Mouse (Mus musculus) brain, adult 2 months (tissue): ENCODE measurements around the gene Nipbl.
"Not testable (repeated sequence)": the region's sequence is repeated elsewhere in the genome, so short reads cannot be mapped to it uniquely, and the experiment has no call there.

Source experiments
- DNase-seq: peaks from one replicate; pipeline ENCODE4 v3.0.0; 2011; ENCODE audit warnings: low read depth, low spot score

The Nipbl gene

DNA sequence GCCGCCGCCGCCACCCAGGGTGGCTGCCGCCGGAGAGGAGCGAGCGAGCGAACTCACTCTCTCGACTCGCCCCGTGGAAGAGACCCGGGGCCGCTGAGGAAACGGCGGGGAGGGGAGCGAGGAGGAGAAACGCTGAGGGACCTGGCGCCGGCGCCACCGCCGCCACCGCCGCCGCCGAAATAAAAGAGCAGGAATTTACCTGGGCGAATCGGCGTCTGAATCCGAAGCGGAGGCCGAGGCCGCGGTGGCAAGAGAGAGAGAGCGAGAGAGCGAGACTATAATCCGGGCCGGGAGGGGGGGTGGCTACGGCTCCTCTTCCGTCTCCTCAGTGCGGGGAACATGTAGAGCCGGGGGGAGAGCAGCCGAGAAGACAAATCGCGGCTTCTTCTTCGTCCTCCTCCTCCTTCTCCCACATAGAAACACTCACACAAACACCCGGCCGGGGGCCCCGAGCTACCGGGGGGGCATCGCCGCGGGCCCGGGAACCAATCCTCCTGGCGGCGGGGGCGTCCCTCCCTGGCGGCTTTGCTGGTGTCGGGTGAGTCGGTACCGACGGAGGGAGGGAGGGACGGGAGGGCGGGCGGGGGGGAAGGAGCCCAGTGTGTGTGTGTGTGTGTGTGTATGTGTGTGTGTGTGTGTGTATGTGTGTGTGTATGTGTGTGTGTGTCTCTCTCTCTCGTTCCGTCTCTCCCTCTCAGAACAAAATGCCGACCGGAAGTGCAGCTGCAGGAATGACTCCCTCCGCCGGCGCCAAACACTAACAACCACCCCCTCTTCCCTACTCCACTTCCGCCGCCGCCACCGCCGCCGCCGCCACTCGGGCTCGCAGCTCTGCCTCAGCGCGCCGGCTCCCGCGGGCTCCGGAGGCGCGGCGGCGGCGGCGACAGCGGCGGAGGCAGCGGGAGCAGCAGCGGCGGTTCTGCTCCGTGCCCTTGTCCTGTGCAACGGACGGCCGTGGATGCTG lies at the start of gene Nipbl:
Gene Nipbl, minus strand, starts transcription at position 538 of the 964 bp plus-strand sequence.
- DNase-seq, result peak; percentile 98

DNA sequence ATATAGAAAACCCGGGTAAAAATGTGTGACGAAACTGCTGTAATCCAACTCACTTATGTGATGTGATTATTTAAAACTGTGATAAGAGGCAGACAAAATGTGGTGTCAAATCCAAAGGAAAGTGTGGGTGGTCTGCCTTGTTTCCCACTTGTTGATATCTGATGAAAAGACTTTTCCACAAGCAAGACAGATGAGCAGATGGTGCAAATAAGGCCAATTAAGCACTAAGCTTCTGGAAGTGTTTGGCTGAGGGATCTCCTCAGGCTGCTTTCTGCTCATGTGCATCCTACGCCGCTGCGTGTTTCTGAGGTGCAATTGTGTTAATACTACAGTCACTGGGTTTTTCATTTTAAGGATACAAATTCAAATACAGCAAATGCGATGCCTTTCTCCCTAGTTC lies 41.0 kb upstream of the Nipbl start:
- DNase-seq, result peak; percentile 25

DNA sequence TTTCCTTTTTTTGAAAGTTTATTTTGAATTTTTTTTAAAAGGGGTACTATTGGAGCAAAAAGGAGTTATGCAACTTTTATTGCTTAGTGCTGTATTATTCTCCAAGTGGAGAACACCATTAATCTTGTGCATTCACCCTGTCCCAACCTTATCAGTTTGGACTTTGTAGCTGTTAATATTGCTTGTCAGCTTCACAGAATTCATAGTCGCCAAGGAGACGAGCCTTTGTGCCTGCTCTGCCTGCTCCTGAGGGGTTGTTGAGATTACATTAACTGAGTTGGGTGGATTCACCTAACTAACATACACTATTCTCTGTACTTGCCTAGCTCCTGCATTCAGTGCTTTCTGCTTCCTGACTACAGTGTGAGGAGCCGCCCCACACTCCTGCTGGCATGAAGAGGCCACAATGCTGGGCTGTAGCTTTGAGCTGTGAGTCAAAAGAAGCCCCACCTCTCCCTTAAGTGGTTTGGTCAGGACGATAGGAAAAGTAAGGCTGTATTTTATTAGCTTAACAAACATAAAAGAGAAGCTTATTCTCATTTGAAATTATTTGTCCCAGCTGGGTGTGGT lies 24.8 kb upstream of the Nipbl start:
- no peak for DNase-seq

DNA sequence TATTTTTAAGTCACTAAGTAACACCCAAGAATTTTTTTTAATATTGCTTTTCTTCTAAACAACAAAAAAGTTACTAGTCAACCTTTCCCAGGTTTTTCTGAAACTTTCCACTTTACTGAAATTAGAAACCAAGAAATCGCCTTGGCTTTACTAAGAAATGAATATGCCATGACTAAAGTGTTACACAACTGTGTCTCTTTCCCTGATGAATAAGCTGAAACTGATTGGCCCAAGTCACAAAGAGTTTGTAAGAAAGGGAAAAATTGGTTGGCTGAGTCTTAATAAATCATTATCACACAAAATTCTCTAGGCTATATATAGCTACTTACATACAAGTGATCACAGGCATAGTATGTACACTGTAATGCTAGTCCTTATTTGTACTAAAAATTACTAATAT lies 19.3 kb upstream of the Nipbl start:
- DNase-seq, result no peak

DNA sequence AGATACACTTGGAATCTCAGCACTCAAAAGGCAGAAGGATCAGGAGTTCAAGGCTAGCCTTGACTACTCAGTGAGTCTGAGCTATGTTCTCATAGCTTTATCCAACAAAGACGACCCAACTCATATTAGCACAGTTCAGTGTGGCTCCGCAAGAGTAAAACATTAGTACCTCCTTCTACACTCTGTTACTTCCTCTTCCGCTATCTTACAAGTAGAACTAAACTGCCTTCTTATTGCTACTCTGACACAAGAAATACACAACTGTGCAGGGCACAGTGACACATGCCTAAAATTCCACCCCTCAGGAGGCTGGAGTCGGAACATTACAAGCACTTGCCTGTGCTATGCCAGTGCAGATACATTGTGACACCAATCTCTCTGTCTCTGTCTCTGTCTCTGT lies 18.5 kb upstream of the Nipbl start:
- DNase-seq, result no peak

DNA sequence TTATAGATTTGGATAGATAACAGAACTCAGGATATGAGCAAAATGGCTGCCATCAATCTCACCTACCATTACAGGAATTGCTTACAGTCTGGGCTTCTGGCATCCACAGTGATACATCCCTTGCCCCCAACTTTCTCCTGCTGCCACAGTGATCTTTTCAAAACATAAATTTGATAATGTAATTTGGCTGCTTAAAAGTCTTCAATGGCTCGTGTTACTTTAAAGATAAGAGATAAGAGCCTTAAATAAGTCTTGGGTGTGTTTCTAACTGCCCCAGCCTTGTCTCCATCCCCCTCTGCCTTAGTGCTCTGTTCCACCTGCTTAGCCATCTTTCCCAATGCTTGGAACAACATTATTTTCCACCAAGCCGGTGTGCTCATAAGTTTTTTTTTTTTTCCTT lies 16.6 kb upstream of the Nipbl start:
- no peak for DNase-seq

DNA sequence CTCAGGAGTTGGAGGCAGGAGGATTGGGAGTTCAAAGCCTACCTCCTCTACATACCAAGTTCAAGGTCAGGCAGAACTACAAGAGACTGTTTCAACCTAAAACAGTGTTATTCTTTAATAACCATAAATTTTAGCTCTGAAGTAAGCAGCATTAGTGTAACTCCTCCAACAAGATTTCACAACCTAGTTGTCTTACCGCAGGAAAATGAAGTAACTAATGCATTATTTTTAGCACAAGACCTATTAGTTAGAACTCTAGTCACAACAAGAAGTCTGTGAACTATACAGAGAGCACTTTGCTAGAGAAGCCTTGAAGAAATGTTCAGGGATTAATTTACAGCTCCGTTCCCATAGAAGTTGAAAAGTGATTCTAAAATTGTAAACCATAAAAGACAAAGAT lies 15.7 kb upstream of the Nipbl start:
- no peak for DNase-seq

DNA sequence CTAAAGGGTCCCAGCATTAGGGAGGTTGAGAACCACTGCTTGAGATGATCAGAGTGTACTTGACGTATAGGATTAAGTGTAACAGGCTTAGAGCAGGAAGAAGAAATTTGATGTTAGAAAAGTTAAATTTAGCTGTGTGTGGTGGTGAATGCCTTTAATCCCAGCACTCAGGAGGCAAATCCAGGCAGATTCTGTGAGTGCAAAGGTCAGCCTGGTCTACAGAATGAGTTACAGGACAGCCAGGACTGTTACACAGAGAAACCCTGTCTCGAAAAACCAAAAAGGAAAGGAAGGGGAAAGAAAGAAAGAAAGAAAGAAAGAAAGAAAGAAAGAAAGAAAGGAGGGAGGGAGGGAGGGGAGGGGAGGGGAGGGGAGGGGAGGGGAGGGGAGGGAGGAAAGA lies 12.0 kb upstream of the Nipbl start:
- DNase-seq, result not testable (repeated sequence)

DNA sequence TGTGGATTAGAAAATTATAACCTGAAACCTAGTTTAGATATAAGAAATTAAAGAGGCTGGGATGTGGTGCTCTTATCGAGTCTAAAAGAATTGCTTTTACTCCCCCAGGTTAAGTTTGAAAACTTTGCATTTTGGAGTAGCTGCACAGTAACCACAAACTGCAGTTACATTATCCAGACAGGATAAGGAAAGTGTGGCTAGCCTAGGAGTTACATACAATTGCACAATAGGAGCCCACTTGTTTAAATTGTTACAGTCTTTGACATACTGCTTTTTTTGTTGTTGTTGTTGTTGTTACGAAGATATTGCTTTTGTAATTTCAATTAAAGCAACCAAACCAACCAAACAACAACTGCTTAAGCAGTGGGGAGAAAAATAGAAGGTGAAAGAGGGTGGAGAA lies 11.2 kb upstream of the Nipbl start:
- no peak for DNase-seq

DNA sequence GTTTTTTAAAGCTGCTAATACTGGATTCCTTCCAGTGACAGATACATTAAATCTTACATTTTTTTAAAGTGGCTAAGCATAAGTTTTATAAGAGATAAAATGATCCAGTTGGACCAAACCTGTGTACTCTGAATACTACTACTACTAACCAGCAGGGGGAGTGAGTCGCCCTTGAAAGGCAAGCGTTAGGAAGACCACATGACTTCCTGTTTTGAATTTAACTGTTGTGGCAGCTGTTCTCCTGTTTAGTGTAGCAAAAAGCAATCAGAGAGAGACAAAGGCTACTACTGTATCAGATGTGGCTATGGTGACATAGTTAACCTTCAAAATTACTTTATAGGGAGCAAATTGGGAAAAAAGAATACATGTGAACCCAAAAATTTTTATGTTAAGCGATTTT lies 6.8 kb upstream of the Nipbl start:
- DNase-seq, result peak; percentile 65

DNA sequence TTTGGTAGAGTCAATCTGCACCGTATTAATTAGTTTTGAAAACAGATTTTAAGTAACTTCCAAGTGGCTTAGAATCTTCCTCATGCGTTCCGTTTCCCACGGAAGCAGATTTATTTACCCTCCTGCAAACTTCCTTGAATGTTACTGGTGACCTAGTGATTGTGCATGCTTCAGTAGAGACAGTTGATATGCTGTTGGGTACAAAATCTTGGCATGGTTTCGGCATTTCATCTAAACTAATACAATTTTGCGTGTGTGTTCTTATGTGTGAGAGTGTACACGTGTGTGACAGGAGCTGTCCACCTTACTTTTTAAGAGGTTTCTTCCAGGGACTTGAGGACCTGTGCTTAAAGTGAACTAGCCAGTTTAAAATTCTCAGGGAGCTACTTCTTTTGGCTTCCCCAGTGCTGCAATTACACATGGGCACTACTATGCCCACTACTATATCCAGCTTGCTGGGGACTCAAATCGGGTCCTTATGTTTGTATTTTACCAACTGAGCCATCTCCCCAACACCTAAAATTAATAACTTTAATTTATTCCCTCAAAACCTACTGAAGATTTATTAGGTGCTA lies 3.0 kb upstream of the Nipbl start:
- no peak for DNase-seq

DNA sequence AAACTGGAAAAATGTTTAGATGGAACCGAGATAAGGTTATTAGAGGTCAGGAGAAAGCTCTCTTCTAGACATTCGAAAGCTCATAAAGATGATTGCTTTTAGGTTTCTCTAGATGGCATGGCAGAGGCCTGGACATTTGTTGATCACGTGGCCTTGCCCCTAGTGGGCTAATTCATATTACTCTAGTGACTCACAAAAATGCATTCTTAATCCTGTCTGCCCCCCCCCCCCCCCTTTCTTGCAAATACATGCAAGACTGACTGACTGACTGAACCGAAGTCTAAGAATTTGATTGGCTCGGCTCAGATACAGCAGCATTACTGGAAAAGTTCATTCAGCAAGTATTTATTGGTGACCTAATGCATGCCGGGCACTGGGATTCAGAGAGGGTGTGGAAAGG lies 2.2 kb upstream of the Nipbl start:
- DNase-seq, result peak; percentile 30

DNA sequence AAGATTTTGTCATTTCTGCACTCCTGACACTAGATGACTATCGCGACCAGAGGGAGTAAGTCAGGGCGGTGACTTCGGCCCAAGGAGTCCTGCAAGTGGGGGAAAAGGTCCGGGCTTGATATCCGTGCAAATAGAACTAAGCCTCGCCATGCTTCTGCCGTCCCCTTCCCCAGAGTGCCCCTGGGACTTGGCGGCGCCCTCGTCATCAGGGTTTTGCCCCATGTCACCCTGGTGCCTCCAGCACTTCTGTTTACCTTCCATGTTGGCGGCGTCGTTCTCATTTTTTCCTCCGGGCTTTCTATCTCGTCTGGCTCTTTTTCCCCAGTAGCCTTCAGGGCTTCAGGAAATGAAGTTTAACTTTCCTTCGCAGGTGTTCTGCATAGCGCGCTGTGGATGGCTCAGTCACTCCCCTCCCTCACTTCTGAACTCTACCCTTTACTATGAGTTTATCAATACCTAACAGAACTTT lies 1.7 kb upstream of the Nipbl start:
- peak; percentile 18 for DNase-seq

DNA sequence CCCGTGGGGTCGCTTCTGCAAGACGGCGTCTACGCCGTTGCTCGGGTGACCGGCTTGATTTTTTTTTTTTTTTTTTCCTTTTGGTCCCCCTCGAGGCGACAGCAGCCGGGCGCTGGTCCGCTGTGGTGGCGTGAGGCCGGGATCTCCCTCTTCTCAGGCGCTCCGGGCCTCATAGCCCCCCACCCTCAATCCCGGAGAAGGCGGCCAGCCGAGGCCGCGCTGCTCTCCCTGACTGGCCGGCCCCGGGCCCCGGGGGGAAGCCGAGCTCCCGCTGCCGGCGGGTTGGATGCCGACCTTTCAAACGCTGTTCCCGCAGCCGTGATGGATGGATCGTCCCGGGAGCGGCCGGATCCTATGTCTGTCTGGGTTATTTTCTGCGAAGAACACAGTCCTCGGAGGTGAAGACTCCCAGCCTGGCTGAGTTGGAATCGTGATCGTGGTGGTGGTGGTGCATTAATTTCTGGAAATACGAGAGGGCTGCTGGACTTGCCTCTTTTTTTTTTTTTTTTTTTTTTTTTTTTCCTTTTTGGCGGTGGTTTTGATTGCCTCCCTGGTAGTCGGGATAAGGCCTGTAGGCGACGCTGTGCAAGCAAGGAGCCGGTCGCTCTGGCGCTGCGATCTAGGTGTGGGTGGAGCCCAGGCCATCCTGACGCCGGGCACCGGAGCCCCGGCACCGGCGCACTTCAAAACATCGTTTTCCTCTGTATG lies 781 bp upstream of the Nipbl start:
- DNase-seq, result peak; percentile 96

DNA sequence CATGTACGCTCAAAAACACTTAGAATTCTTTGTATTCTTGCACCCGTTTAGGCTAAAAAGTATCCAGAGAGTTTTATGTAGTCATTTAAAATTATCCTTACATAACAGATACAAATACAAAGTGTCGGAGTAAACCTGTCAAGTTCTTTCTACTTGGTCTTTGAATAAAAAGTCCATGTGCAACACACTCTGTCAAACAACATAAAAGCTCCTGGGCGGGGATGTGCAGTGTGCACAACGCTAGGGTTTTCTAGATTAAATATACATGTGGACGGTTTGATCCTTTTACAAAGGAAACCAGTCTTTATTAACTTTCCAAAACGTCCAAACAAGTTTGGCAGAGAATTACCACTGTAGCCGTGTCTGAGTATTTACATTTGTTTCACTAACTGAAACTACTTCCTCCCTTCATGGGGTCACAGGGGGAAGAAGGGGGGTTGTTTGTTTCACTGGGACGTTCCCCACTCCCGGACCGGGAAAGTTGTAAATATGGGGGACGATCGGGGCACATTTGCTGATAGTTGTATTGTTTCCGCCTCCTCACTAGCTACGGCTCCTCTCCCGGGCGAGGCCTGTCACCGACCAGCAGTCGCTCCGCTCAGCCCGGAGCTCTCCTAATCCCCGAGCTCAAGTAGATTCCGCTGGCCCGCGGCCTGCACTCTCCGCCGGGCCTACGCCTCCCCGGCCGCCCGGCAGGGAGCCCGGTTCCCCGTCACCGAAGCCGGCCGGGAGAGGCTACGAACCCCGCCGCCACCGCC lies 916 bp downstream of the Nipbl start:
- peak; percentile 86 for DNase-seq

DNA sequence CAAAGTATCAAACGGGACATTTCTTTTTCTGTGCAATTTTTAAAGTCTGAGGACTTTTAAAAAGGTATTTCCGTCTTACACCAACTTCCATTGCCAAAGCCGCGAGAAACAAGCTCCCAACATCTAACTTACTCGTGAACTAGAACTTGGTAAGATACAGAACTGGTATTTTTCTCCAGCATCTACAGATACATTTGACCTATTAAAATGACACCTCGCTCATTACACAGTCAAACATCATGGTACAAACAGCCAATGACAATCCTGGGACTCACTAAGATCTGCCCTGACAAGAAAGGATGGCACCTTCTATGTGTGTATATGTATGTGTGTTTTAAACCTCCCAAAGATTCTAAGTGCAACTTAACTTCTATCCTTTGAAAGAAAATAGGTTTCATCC lies 1.5 kb downstream of the Nipbl start:
- peak; percentile 36 for DNase-seq

DNA sequence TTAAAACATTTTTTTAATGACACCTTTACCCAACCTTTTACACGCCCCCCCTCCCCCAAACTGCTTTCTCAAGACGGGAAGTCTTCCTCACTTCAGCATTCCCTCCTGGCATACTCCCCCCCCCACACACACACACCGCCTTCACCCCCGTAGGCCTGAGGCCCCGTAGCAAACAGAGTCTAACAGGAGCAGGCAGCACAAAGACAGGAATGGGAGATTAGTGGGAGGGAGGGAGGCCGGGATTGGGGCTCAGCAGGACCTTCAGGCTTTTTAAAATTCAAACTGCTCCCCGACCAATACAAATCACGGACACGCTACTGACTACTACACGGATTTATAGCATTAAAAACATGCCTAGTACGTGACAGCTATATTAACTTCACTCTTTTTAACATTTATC lies 2.1 kb downstream of the Nipbl start:
- DNase-seq, result peak; percentile 20

DNA sequence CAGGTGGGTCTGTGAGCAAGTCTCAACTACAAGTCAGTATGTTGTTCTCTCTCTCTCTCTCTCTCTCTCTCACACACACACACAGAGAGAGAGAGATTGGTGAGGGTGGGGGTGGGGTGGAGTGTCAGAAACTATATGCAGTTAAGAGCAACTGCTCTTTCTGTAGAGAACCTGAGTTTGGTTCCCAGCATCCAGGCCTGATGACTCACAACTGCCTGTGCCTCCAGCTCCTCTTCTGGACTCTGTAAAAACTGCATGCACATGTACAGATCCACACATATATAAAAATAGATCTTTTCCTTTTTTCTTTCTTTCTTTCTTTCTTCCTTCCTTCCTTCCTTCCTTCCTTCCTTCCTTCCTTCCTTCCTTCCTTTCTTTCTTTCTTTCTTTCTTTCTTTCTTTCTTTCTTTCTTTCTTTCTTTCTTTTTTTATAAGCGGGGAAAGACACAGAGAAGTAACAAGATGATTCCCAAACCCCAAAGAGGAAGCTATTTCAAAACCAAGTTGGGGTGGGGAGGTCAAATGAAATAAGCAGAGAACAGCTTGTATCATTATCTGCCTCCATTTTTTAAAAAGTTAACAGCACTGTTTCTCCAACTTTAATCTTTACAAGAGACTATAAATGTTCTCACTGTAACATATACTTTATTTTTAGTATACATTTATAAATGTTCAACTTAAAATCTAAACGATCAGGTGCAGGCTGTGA lies 10.9 kb downstream of the Nipbl start:
- DNase-seq, result no peak

DNA sequence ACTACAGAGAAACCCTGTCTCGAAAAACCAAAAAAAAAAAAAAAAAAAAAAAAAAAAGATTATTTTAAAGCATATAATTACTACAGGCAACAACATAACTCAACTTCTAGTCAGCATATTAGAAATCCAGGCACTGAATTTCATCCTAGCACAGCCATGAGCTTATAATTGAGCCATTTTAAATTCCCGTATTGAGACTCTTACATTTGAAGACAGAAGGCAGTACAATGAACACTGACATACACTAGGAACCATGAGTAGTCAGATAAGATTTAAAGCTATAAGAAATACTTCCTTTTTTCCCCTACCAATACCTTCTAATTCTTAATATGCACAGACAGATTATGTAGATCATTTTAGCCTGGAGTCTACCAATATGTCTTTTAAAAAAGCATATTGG lies 11.7 kb downstream of the Nipbl start:
- no peak for DNase-seq

DNA sequence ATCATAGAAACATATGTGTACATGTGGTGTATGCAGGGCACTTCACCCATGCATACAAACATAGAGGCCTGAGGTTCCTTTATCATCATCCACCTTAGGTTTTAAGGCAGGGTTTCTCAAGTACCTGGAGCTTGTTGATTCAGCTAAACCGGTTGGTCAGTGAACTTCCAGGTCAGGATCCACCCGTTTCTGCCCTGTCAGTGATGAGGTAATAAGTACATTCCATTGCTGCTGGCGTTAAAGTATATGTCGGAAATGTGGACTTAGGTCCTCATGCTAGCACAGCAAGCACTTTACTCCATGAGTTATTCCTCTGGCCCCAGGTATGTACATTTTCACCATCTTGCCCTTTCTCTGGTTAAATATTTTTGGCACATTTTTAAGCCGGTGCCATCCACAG lies 14.8 kb downstream of the Nipbl start:
- no peak for DNase-seq

DNA sequence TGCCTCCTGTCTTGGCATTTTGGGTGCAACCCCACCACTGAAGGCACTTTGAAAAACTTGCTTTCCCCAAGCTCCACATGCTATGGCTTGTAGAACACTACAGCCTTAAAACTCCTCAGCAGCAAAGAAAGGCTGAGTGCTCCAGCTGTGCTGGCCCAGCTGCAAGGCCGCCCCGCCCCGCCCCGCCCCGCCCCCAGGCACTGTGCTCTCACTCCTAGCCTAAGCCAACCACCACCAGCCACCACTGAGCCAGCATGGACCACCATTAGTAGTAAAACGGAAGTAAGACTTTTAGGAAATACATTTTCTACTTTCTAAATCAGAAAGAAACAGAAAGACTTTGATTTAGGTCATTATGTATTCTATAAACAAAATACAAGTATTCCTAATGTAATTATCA lies 23.4 kb downstream of the Nipbl start:
- no peak for DNase-seq
